Mouse (Mus musculus) kidney, embryonic 14.5 days (tissue): Measurements from ENCODE around the gene Prg2. TPM values are rescaled to one million over a fixed set of nuclear protein-coding genes. Genes with fewer than 3 reads are reported as not detected.

Experiments
- ATAC-seq: fragments of 200-750 bp; cut with Nextera tagmentation; 2 replicates; pipeline ENCODE4 v1.8.0; 2017; ENCODE audit warnings: moderate number of reproducible peaks, mild to moderate bottlenecking, moderate TSS enrichment, moderate library complexity; ENCODE audit not compliant: low FRiP score, low TSS enrichment
- H3K27ac ChIP-seq: fragments of 300-500 bp; sonication (generic); 2 replicates; pipeline ENCODE4 v1.5.1; 2014; ENCODE audit warnings: low read depth, mild to moderate bottlenecking, low read length, moderate library complexity, mixed read lengths
- H3K27me3 ChIP-seq: fragments of 300-500 bp; sonication (generic); 2 replicates; pipeline ENCODE4 v1.6.1; 2014; ENCODE audit warnings: mild to moderate bottlenecking, low read length; ENCODE audit not compliant: control insufficient read depth, insufficient read depth
- H3K36me3 ChIP-seq: fragments of 300-500 bp; sonication (generic); 2 replicates; pipeline ENCODE4 v1.6.1; 2014; ENCODE audit warnings: low read length, mixed read lengths; ENCODE audit not compliant: control insufficient read depth, insufficient read depth
- H3K4me1 ChIP-seq: fragments of 300-500 bp; sonication (generic); 2 replicates; pipeline ENCODE4 v1.6.1; 2014; ENCODE audit warnings: low read length, mixed read lengths; ENCODE audit not compliant: control insufficient read depth, insufficient read depth
- H3K4me2 ChIP-seq: fragments of 300-500 bp; sonication (generic); replicated peaks from 2 replicates; pipeline ENCODE4 v1.6.1; 2014; ENCODE audit warnings: low read depth, mild to moderate bottlenecking, low read length
- H3K4me3 ChIP-seq: fragments of 300-500 bp; sonication (generic); 2 replicates; pipeline ENCODE4 v1.5.1; 2014; ENCODE audit warnings: mild to moderate bottlenecking, low read length
- H3K9ac ChIP-seq: fragments of 300-500 bp; sonication (generic); 2 replicates; pipeline ENCODE4 v1.6.1; 2014; ENCODE audit warnings: low read depth, mild to moderate bottlenecking, low read length, moderate library complexity
- H3K9me3 ChIP-seq: fragments of 300-500 bp; sonication (generic); 2 replicates; pipeline ENCODE4 v1.6.1; 2016; ENCODE audit warnings: low read length; ENCODE audit not compliant: control insufficient read depth
- WGBS: fragments of 180-500 bp; shearing (Covaris S2); extraction: QIAGEN DNeasy Blood & Tissue Kit; methylation state at CpG from one replicate; pipeline ENCODE4 v1.1.7; 2014; 5-methylcytosine and 5-hydroxymethylcytosine counted together
- polyA plus RNA-seq: library from polyadenylated mRNA; unstranded; fragments of >200 nt; fragmentation: Nextera tagmentation; extraction: Ambion mirVana; gene quantifications from 2 replicates; pipeline ENCODE4 v1.2.1, GENCODE M21; 2014

Prg2 gene
- polyA plus RNA-seq, 1 experiment from 2014 or later = not detected

DNA sequence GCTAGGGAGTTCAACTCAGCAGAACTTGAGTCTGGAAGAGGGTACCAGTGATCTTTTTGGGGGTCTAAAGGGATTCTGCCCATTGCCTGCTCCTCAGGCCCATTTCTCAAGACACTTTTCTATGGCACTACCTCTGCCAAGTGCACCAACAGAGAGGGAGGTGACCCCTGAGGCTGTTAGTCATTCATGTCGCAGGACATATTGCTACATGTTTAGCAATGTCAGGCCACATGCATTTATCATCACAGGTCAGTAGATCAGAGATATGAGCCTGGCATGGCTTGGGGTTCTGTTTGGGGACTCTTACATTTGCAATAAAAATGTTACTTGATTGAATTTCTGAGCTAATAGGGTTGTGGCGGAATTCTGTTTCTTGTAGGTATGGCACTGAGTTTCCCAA, 4.7 kb upstream of the Prg2 start:
- no peaks in the 10 kb centered on the region for H3K9me3 ChIP-seq
- no peaks in the 10 kb centered on the region for H3K36me3 ChIP-seq
- no peak overlapping the region for H3K9ac ChIP-seq
- no peak overlapping the region for H3K27ac ChIP-seq
- no peaks in the 10 kb centered on the region for H3K4me1 ChIP-seq
- ATAC-seq = no peak
- no peaks in the 10 kb centered on the region for H3K27me3 ChIP-seq
- H3K4me3 ChIP-seq = no peak overlapping the region
- WGBS = 85% methylated on average over 2 of the region's 2 CpGs
- no peak overlapping the region for H3K4me2 ChIP-seq

DNA sequence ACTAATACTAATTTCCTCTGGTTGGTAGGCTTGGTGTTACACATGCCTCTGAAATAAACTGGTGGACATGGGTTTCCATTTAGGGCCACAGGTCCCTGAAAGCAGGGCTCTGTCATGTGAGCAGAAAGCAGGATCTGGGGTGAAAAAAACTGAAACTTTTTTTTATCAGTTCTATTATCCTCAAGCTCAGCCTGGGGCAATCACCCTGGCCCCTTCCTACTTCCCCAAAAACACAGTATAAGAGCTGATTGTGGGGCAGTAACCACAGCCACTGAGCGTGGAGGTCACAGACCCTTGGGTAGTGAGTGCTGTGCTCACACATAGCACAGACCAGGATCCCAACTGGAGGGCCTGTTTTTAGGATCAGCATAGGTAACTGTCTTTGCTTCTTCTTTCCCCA, 7.7 kb downstream of the Prg2 start, which contains the start of gene Prg3:
Prg3 (plus strand) TSS at position 286 of the 400 bp plus-strand sequence.
- no peaks in the 10 kb centered on the region for H3K27me3 ChIP-seq
- no peaks in the 10 kb centered on the region for H3K36me3 ChIP-seq
- H3K27ac ChIP-seq = no peak within 1 kb of the TSS
- no peaks in the 10 kb centered on the region for H3K9me3 ChIP-seq
- no peak within 1 kb of the TSS for H3K9ac ChIP-seq
- no peak for ATAC-seq
- H3K4me3 ChIP-seq = no peak within 1 kb of the TSS
- H3K4me2 ChIP-seq = no peak within 1 kb of the TSS
- 74% methylated on average over 1 of the region's 1 CpGs for WGBS
- no peaks in the 10 kb centered on the region for H3K4me1 ChIP-seq

GRCm38 (mm10) chr2:84996376-84996775, 16.1 kb downstream of the Prg2 start:
- 88% methylated on average over 2 of the region's 2 CpGs for WGBS
- ATAC-seq = no peak
- Histone ChIP-seq H3K4me3 (no peak overlapping the region), H3K27me3 (no peaks in the 10 kb centered on the region), H3K4me1 (no peaks in the 10 kb centered on the region), H3K9me3 (no peaks in the 10 kb centered on the region), H3K9ac (no peak overlapping the region), H3K4me2 (no peak overlapping the region), H3K36me3 (no peaks in the 10 kb centered on the region), H3K27ac (no peak overlapping the region)

GRCm38 (mm10) chr2:84999486-85000181, 19.4 kb downstream of the Prg2 start:
- H3K9me3 ChIP-seq = no peaks in the 10 kb centered on the region
- no peak overlapping the region for H3K9ac ChIP-seq
- H3K4me1 ChIP-seq = no peaks in the 10 kb centered on the region
- H3K27ac ChIP-seq = no peak overlapping the region
- H3K4me3 ChIP-seq = no peak overlapping the region
- no peaks in the 10 kb centered on the region for H3K36me3 ChIP-seq
- no peak overlapping the region for H3K4me2 ChIP-seq
- H3K27me3 ChIP-seq = no peaks in the 10 kb centered on the region
- peak; percentile 58; the same call in 1 of the 2 replicates for ATAC-seq
- 68% methylated on average over 3 of the region's 3 CpGs for WGBS

DNA sequence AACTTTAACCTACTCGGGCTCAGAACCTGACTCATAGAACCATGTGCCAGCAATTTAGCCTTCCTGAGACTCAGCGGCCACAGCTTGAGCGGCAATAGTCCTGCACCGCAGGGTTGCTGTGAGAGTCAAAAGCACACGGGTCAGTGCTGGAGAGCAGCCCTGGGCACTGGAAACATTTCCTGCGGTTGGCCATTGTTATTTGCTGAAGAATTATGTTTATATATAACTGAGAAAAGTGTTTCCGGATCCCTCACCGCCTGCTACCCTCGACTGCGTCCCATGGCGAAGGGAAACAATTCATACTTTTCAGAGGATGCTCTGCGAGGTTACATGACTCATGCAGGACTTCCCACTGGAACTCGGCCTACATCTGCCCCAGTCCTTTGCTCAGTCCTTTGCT, 21.2 kb downstream of the Prg2 start:
- no peak for ATAC-seq
- H3K9me3 ChIP-seq = no peaks in the 10 kb centered on the region
- no peaks in the 10 kb centered on the region for H3K4me1 ChIP-seq
- H3K4me3 ChIP-seq = no peak overlapping the region
- WGBS = 85% methylated on average over 13 of the region's 13 CpGs
- no peaks in the 10 kb centered on the region for H3K27me3 ChIP-seq
- H3K4me2 ChIP-seq = no peak overlapping the region
- H3K27ac ChIP-seq = no peak overlapping the region
- H3K36me3 ChIP-seq = no peaks in the 10 kb centered on the region
- no peak overlapping the region for H3K9ac ChIP-seq

DNA sequence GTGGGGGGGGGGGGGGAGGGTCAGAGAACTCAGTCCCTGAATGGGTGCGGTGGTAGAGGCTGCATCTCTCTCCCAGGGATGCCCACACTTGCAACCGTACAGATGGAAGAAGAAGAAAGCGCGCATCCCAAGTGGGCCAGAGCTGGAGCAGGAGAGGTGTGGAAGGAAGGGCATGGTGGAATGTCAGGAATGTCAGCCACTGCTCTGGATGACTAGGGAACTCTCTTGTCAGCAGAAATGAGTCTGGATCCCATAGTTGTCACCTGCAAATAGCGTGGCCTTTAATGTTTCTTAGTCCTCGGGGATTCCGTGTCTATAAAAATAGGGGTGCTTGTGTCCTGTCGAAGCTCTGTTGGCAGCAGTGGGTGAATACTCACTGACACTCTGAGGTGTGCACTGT, 22.3 kb downstream of the Prg2 start:
- no peak overlapping the region for H3K4me3 ChIP-seq

GRCm38 (mm10) chr2:85004341-85004740, 24.1 kb downstream of the Prg2 start:
- H3K36me3 ChIP-seq = no peaks in the 10 kb centered on the region
- no peak overlapping the region for H3K4me3 ChIP-seq
- no peak for ATAC-seq
- H3K27ac ChIP-seq = no peak overlapping the region
- no peak overlapping the region for H3K4me2 ChIP-seq
- H3K9ac ChIP-seq = no peak overlapping the region
- no peaks in the 10 kb centered on the region for H3K9me3 ChIP-seq
- WGBS = 88% methylated on average over 4 of the region's 4 CpGs
- no peaks in the 10 kb centered on the region for H3K27me3 ChIP-seq
- H3K4me1 ChIP-seq = no peaks in the 10 kb centered on the region

More for the DNA sequence above, 22.3 kb downstream of the Prg2 start:
- WGBS = 73% methylated on average over 8 of the region's 8 CpGs
- Histone ChIP-seq H3K4me1 (no peaks in the 10 kb centered on the region), H3K9ac (no peak overlapping the region), H3K36me3 (no peaks in the 10 kb centered on the region), H3K9me3 (no peaks in the 10 kb centered on the region), H3K4me2 (no peak overlapping the region), H3K27me3 (no peaks in the 10 kb centered on the region), H3K27ac (no peak overlapping the region)
- ATAC-seq = no peak

- no peak overlapping the region for H3K4me2 ChIP-seq
- WGBS = 82% methylated on average over 7 of the region's 7 CpGs
- no peak overlapping the region for H3K9ac ChIP-seq
- H3K4me1 ChIP-seq = no peaks in the 10 kb centered on the region
- no peaks in the 10 kb centered on the region for H3K36me3 ChIP-seq
- H3K27ac ChIP-seq = no peak overlapping the region
- H3K27me3 ChIP-seq = no peaks in the 10 kb centered on the region
- no peaks in the 10 kb centered on the region for H3K9me3 ChIP-seq
- ATAC-seq = no peak
- H3K4me3 ChIP-seq = no peak overlapping the region
These were observed 26.3 kb downstream of the Prg2 start for GRCm38 (mm10) chr2:85006600-85006999.

GRCm38 (mm10) chr2:85007729-85008128, 27.5 kb downstream of the Prg2 start:
- WGBS = 24% methylated on average over 4 of the region's 4 CpGs
- Histone ChIP-seq H3K27me3 (no peaks in the 10 kb centered on the region), H3K9ac (no peak overlapping the region), H3K4me1 (peaks cover 3% of the 10 kb centered on the region; the same call in 1 of the 2 replicates), H3K27ac (no peak overlapping the region), H3K4me3 (no peak overlapping the region), H3K36me3 (no peaks in the 10 kb centered on the region), H3K4me2 (no peak overlapping the region), H3K9me3 (no peaks in the 10 kb centered on the region)
- ATAC-seq = no peak
